Mouse (Mus musculus): ENCODE data around the gene Olfr1358. TPM values are rescaled to one million over a fixed set of nuclear protein-coding genes. Genes with fewer than 3 reads are reported as not detected.

Olfr1358 gene
- not detected in 2 replicates for polyA plus RNA-seq (2012; rRNA removed)

DNA sequence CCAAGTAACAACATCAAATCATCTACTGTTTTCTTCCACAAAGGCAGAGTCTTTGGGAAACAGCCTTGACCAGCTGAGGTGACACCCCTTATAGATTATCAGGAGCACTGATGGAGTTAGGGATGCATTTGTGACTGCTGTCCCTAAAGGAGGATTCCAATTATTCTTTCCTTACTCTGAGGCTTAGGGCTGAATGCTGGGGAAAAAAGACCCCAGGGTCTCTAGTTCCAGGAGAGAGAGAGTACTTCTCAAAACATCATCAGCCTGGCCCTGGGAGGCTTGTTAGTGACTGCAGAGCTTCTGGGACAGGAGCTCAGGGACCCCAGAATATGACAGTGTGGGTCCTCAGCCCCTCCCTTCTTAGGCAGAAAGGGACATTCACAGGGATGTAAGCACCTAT lies at the start of gene Olfr1358:
TSS of gene Olfr1358 (plus strand) at position 301 of the 400 bp plus-strand sequence.
- no peak for DNase-seq
- H3K4me3 ChIP-seq (replicated peaks; ENCODE audit: insufficient read depth, low read depth, low read length): no peak within 1 kb of the TSS
- no peaks in the 10 kb centered on the region for H3K27me3 ChIP-seq (ENCODE audit: control insufficient read depth, insufficient read depth, low read length)
- no peak within 1 kb of the TSS for H3K27ac ChIP-seq (ENCODE audit: insufficient read depth, low read length)
- no peaks in the 10 kb centered on the region for H3K4me1 ChIP-seq (ENCODE audit: control insufficient read depth, insufficient read depth, low read length)
- TF ChIP-seq POLR2A (IDR thresholded peaks at IDR 0.05; ENCODE audit: borderline replicate concordance, insufficient read depth, low read length): no peak
- TF ChIP-seq CTCF (IDR thresholded peaks at IDR 0.05; ENCODE audit: borderline replicate concordance, insufficient read depth, low read depth, low read length): no peak

DNA sequence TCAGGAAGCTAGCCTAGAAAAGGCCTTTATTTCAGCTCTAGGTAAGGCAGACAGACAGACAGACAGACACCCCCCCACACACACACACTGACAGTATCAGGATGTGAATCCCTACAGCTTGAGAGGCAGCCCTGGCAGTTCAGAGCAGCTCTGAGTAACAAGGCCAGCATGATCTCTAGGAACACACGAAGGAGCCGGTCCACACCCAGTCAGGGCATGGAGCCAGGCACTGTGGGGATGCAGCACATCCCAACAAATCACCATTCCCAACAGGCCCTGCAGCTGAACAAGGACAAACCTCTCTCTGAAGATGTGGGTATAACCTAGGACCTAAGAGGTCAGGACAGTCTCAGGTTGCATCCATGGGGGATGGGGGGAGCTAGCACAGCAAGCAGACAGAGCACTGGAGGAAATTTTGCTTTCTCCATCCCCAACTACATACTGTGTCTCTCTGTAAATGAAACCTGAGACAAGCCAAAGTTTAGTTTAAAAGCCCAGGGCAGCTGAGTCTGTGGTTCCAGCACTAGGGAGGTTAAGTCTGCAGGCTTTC lies 49.4 kb upstream of the Olfr1358 start:
- 36% methylated on average over 2 of the region's 2 CpGs for WGBS

DNA sequence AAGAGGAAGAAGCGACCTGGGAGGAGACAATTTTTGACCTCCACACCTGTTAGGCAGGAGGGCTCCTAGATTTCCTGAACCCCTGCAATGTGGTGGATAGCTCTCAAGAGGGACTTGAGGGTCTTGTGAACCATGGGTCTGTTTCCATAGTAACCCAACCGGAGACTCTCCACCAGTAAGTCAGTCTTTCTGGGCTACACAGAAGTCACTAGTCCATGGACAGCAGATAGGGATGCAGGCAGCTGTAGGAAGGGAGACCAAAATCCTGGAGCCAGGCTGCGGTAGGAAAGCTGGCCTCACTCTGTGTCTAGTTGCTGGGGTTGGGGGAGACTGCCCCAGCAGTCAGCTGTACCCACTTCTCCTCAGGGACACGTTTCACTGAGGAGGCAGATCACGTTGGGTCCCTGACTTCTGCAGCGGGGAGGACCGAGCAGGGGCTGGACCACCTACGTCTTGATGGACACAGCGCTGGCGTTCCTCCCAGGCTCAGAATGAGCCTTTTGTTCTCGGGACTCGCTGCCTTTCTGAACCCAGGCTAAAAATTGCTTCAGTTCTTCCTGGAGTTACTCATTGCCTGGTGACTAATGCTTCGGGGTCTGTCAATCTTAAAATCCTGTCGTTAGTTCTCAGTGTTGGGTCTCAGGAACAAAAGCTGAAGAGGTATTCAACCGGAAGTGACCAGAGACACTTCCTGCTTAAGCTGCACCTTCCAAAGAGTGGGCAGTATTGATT lies 46.5 kb upstream of the Olfr1358 start:
- DNase-seq: peak in 1 of 2 experiments; percentile 38
- H3K27ac ChIP-seq (ENCODE audit: insufficient read depth, low read length): peak overlapping the region; percentile 72; the same call in 1 of the 2 replicates
- peaks cover 4% of the 10 kb centered on the region for H3K4me1 ChIP-seq (ENCODE audit: control insufficient read depth, insufficient read depth, low read length)
- TF ChIP-seq CTCF (IDR thresholded peaks at IDR 0.05; ENCODE audit: borderline replicate concordance, insufficient read depth, low read depth, low read length): no peak
- TF ChIP-seq POLR2A (IDR thresholded peaks at IDR 0.05; ENCODE audit: borderline replicate concordance, insufficient read depth, low read length): no peak
- WGBS: 13% methylated on average over 15 of the region's 15 CpGs
- H3K4me3 ChIP-seq (replicated peaks; ENCODE audit: insufficient read depth, low read depth, low read length): no peak overlapping the region
- H3K27me3 ChIP-seq (ENCODE audit: control insufficient read depth, insufficient read depth, low read length): no peaks in the 10 kb centered on the region

More for the DNA sequence above, 49.4 kb upstream of the Olfr1358 start:
- Histone ChIP-seq H3K4me3 (replicated peaks; ENCODE audit: insufficient read depth, low read depth, low read length) (no peak overlapping the region), H3K27me3 (ENCODE audit: control insufficient read depth, insufficient read depth, low read length) (no peaks in the 10 kb centered on the region), H3K27ac (ENCODE audit: insufficient read depth, low read length) (no peak overlapping the region), H3K4me1 (ENCODE audit: control insufficient read depth, insufficient read depth, low read length) (peaks cover 8% of the 10 kb centered on the region)
- peak in 1 of 2 experiments; percentile 34 for DNase-seq
- TF ChIP-seq POLR2A (IDR thresholded peaks at IDR 0.05; ENCODE audit: borderline replicate concordance, insufficient read depth, low read length): no peak
- TF ChIP-seq CTCF (IDR thresholded peaks at IDR 0.05; ENCODE audit: borderline replicate concordance, insufficient read depth, low read depth, low read length): no peak

DNA sequence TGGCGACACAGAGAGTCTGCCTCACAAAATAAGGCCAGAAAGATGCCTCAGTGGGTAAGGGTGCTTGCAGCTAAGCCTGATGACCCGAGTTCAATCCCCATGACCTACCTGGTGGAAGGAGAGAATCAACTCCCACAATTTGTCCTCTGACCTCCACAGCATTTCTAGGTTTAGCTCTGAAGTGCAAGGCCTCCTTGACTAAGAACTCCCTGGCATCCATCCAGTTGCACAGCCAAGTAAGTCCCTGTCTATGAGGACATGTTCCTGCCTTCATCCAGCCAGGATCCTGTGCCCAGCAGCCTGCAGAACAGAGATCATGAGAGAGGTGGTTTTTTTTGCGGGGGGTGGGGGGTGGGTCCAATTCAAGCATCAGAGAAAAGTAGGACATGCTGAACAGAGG lies 45.2 kb upstream of the Olfr1358 start:
- Histone ChIP-seq H3K27ac (ENCODE audit: insufficient read depth, low read length) (no peak overlapping the region), H3K4me3 (replicated peaks; ENCODE audit: insufficient read depth, low read depth, low read length) (no peak overlapping the region), H3K4me1 (ENCODE audit: control insufficient read depth, insufficient read depth, low read length) (peaks cover 4% of the 10 kb centered on the region), H3K27me3 (ENCODE audit: control insufficient read depth, insufficient read depth, low read length) (no peaks in the 10 kb centered on the region)
- 85% methylated on average over 3 of the region's 3 CpGs for WGBS
- DNase-seq: no peak
- TF ChIP-seq CTCF (IDR thresholded peaks at IDR 0.05; ENCODE audit: borderline replicate concordance, insufficient read depth, low read depth, low read length): no peak
- no peak for TF ChIP-seq POLR2A (IDR thresholded peaks at IDR 0.05; ENCODE audit: borderline replicate concordance, insufficient read depth, low read length)

DNA sequence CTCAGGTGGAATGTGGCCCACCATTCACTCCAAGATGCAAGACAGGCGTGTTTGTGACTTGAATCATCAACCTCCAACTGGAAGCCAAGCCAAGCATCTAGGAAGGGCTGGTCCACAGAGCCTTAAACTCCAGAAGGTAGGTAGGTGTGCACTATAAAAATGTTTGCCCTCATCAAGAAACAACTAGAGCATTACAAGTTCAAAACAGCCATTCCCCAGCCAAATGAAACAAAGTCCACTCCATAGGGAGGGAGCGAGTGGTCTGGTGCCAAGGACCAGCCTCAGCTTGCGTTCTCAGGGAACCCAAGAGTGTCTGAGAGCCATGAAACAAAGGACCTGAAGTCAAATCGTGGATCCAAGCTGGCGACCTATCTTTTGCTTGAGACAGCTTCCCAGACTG lies 43.8 kb upstream of the Olfr1358 start:
- Histone ChIP-seq H3K27ac (ENCODE audit: insufficient read depth, low read length) (no peak overlapping the region), H3K4me1 (ENCODE audit: control insufficient read depth, insufficient read depth, low read length) (peaks cover 4% of the 10 kb centered on the region), H3K27me3 (ENCODE audit: control insufficient read depth, insufficient read depth, low read length) (no peaks in the 10 kb centered on the region), H3K4me3 (replicated peaks; ENCODE audit: insufficient read depth, low read depth, low read length) (no peak overlapping the region)
- DNase-seq: no peak
- WGBS: 43% methylated on average over 5 of the region's 5 CpGs
- no peak for TF ChIP-seq POLR2A (IDR thresholded peaks at IDR 0.05; ENCODE audit: borderline replicate concordance, insufficient read depth, low read length)
- no peak for TF ChIP-seq CTCF (IDR thresholded peaks at IDR 0.05; ENCODE audit: borderline replicate concordance, insufficient read depth, low read depth, low read length)

DNA sequence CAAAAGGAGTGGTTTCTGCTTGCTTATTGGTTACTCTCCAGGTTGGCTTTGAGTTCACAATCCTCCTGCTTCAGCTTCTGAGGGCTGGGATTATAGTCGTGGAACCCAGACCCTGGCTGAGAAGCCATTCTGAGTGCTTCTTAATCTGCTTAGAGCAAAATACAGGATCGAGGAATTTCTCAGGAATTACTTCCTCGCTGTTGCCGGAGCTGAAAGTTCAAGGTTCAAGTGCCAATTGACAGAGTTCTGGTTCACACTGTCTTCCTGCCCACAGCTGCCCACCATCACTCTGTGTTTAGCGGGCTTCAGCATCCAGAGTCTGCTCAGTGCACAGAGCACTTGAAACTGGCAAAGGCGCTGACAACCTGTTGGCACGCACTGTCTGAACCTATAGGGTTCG lies 42.5 kb upstream of the Olfr1358 start:
- no peak for TF ChIP-seq POLR2A (IDR thresholded peaks at IDR 0.05; ENCODE audit: borderline replicate concordance, insufficient read depth, low read length)
- no peak for TF ChIP-seq CTCF (IDR thresholded peaks at IDR 0.05; ENCODE audit: borderline replicate concordance, insufficient read depth, low read depth, low read length)
- Histone ChIP-seq H3K4me1 (ENCODE audit: control insufficient read depth, insufficient read depth, low read length) (peaks cover 4% of the 10 kb centered on the region), H3K4me3 (replicated peaks; ENCODE audit: insufficient read depth, low read depth, low read length) (no peak overlapping the region), H3K27ac (ENCODE audit: insufficient read depth, low read length) (no peak overlapping the region), H3K27me3 (ENCODE audit: control insufficient read depth, insufficient read depth, low read length) (no peaks in the 10 kb centered on the region)
- no peak for DNase-seq
- WGBS: 77% methylated on average over 8 of the region's 8 CpGs

DNA sequence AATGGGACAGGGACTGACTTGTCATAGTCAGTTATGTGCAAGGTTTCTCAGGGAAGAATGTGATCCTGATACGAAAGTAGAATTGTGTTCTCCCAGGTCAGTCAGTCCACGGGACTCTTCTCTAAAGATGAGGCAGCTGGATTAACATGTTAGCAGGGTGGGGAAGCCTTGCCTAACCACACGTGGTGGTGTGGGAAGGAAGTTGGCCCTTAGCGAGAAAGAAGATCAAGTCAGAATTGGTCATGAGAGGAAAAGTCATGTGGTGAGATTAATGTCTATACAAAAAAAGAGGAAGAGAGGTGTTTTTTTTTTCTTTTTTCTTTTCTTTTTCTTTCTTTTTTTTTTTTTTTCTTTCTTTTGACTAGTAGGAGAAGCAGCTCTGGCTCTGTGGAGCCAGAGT lies 40.4 kb upstream of the Olfr1358 start:
- Histone ChIP-seq H3K27ac (ENCODE audit: insufficient read depth, low read length) (no peak overlapping the region), H3K4me3 (replicated peaks; ENCODE audit: insufficient read depth, low read depth, low read length) (no peak overlapping the region), H3K27me3 (ENCODE audit: control insufficient read depth, insufficient read depth, low read length) (no peaks in the 10 kb centered on the region), H3K4me1 (ENCODE audit: control insufficient read depth, insufficient read depth, low read length) (no peaks in the 10 kb centered on the region)
- WGBS: 78% methylated on average over 4 of the region's 4 CpGs
- TF ChIP-seq POLR2A (IDR thresholded peaks at IDR 0.05; ENCODE audit: borderline replicate concordance, insufficient read depth, low read length) (no peak), CTCF (IDR thresholded peaks at IDR 0.05; ENCODE audit: borderline replicate concordance, insufficient read depth, low read depth, low read length) (no peak)
- no peak for DNase-seq

All from cerebellum, adult 2 months (tissue).